Mouse (Mus musculus) kidney, postnatal 0 days (tissue): ENCODE measurements around the gene Hexim1. TPM values are rescaled to one million over a fixed set of nuclear protein-coding genes. Genes with fewer than 3 reads are reported as not detected.

Experiments
- ATAC-seq: fragments of 200-750 bp; cut with Nextera tagmentation; replicated peaks from 2 replicates; pipeline ENCODE4 v1.8.0; 2017; ENCODE audit warnings: low read depth, moderate number of reproducible peaks, moderate TSS enrichment, moderate library complexity; ENCODE audit not compliant: low FRiP score
- DNase-seq: peaks from one replicate; pipeline ENCODE4 v3.0.0-alpha.2; 2016; ENCODE audit warnings: low spot score
- H3K27ac ChIP-seq: fragments of 300-500 bp; sonication (generic); 2 replicates; pipeline ENCODE4 v1.5.1; 2014; ENCODE audit warnings: mild to moderate bottlenecking
- H3K27me3 ChIP-seq: fragments of 300-500 bp; sonication (generic); 2 replicates; pipeline ENCODE4 v1.6.1; 2014; ENCODE audit warnings: low read length, mixed read lengths; ENCODE audit not compliant: insufficient read depth
- H3K36me3 ChIP-seq: fragments of 300-500 bp; sonication (generic); 2 replicates; pipeline ENCODE4 v1.6.1; 2014; ENCODE audit warnings: low read length, mixed read lengths; ENCODE audit not compliant: insufficient read depth
- H3K4me1 ChIP-seq: fragments of 300-500 bp; sonication (generic); replicated peaks from 2 replicates; pipeline ENCODE4 v1.6.1; 2014; ENCODE audit warnings: antibody characterized with exemption, low read length, mixed read lengths; ENCODE audit not compliant: insufficient read depth
- H3K4me2 ChIP-seq: fragments of 300-500 bp; sonication (generic); 2 replicates; pipeline ENCODE4 v1.6.1; 2014; ENCODE audit warnings: mild to moderate bottlenecking, low read length, moderate library complexity, mixed read lengths
- H3K4me3 ChIP-seq: fragments of 300-500 bp; sonication (generic); replicated peaks from 2 replicates; pipeline ENCODE4 v1.5.1; 2014; ENCODE audit warnings: low read depth, low read length
- H3K9ac ChIP-seq: fragments of 300-500 bp; sonication (generic); 2 replicates; pipeline ENCODE4 v1.6.1; 2014; ENCODE audit warnings: low read depth, low read length
- H3K9me3 ChIP-seq: fragments of 300-500 bp; sonication (generic); replicated peaks from 2 replicates; pipeline ENCODE4 v1.6.1; 2016; ENCODE audit warnings: low read length, inconsistent platforms, mixed read lengths
- CTCF ChIP-seq: IDR thresholded peaks from 2 replicates; pipeline ENCODE4 v1.5.1; 2016; ENCODE audit warnings: antibody characterized with exemption, low read depth, mild to moderate bottlenecking, moderate library complexity
- WGBS: fragments of 180-500 bp; shearing (Covaris S2); extraction: QIAGEN DNeasy Blood & Tissue Kit; methylation state at CpG from one replicate; pipeline ENCODE4 v1.1.7; 2014; 5-methylcytosine and 5-hydroxymethylcytosine counted together
- polyA plus RNA-seq: library from polyadenylated mRNA; unstranded; fragments of >200 nt; fragmentation: Nextera tagmentation; extraction: Ambion mirVana; gene quantifications from 2 replicates; pipeline ENCODE4 v1.2.1, GENCODE M21; 2015

Gene Hexim1
- polyA plus RNA-seq, 1 experiment from 2014 or later, result 6.8 TPM

GRCm38 (mm10) chr11:103114270-103114943 is 1.6 kb upstream of the Hexim1 start:
- WGBS, result 86% methylated on average over 11 of the region's 11 CpGs
- Histone ChIP-seq H3K4me3 (peak overlapping the region; percentile 48), H3K4me1 (peaks cover 35% of the 10 kb centered on the region), H3K9me3 (no peaks in the 10 kb centered on the region), H3K27me3 (no peaks in the 10 kb centered on the region), H3K9ac (peak overlapping the region; percentile 74; the same call in 1 of the 2 replicates), H3K36me3 (no peaks in the 10 kb centered on the region), H3K4me2 (peak overlapping the region; percentile 58), H3K27ac (peak overlapping the region; percentile 93; the same call in 1 of the 2 replicates)
- no peak for ATAC-seq
- DNase-seq, result no peak
- TF ChIP-seq CTCF, result no peak

GRCm38 (mm10) chr11:103115163-103116007 is 646 bp upstream of the Hexim1 start:
- peak overlapping the region; percentile 58 for H3K4me2 ChIP-seq
- peak overlapping the region; percentile 74 for H3K9ac ChIP-seq
- no peak for TF ChIP-seq CTCF
- no peaks in the 10 kb centered on the region for H3K36me3 ChIP-seq
- peak overlapping the region; percentile 93 for H3K27ac ChIP-seq
- ATAC-seq, result peak; percentile 57
- WGBS, result 1% methylated on average over 34 of the region's 34 CpGs
- H3K9me3 ChIP-seq, result no peaks in the 10 kb centered on the region
- no peaks in the 10 kb centered on the region for H3K27me3 ChIP-seq
- peak overlapping the region; percentile 48 for H3K4me3 ChIP-seq
- peaks cover 35% of the 10 kb centered on the region for H3K4me1 ChIP-seq
- peak; percentile 95 for DNase-seq

- ATAC-seq, result peak; percentile 18
- 0% methylated on average over 35 of the region's 35 CpGs for WGBS
- Histone ChIP-seq H3K9me3 (no peaks in the 10 kb centered on the region), H3K27me3 (no peaks in the 10 kb centered on the region), H3K4me2 (peak overlapping the region; percentile 89), H3K4me1 (peaks cover 24% of the 10 kb centered on the region; the same call in 1 of the 2 replicates), H3K36me3 (no peaks in the 10 kb centered on the region), H3K9ac (peak overlapping the region; percentile 77), H3K4me3 (peak overlapping the region; percentile 70), H3K27ac (peak overlapping the region; percentile 90)
- DNase-seq, result peak; percentile 94
- TF ChIP-seq CTCF, result peak; percentile 74
Measured at GRCm38 (mm10) chr11:103116959-103117590, 1.0 kb downstream of the Hexim1 start.

GRCm38 (mm10) chr11:103117591-103118009 is 1.6 kb downstream of the Hexim1 start:
- peak overlapping the region; percentile 77 for H3K9ac ChIP-seq
- no peaks in the 10 kb centered on the region for H3K36me3 ChIP-seq
- DNase-seq (peak; percentile 80), ATAC-seq (no peak)
- peaks cover 19% of the 10 kb centered on the region; the same call in 1 of the 2 replicates for H3K4me1 ChIP-seq
- under 1% methylated on average over 38 of the region's 38 CpGs for WGBS
- peak overlapping the region; percentile 90 for H3K27ac ChIP-seq
- TF ChIP-seq CTCF, result no peak
- H3K9me3 ChIP-seq, result no peaks in the 10 kb centered on the region
- H3K4me3 ChIP-seq, result peak overlapping the region; percentile 70
- peak overlapping the region; percentile 89 for H3K4me2 ChIP-seq
- H3K27me3 ChIP-seq, result no peaks in the 10 kb centered on the region

GRCm38 (mm10) chr11:103118866-103119265 is 2.8 kb downstream of the Hexim1 start:
- Histone ChIP-seq H3K27ac (no peak overlapping the region), H3K36me3 (no peaks in the 10 kb centered on the region), H3K4me2 (peak overlapping the region; percentile 89), H3K9me3 (no peaks in the 10 kb centered on the region), H3K27me3 (no peaks in the 10 kb centered on the region), H3K4me1 (peaks cover 19% of the 10 kb centered on the region; the same call in 1 of the 2 replicates), H3K9ac (no peak overlapping the region), H3K4me3 (no peak overlapping the region; the same call in 1 of the 2 replicates)
- 81% methylated on average over 2 of the region's 2 CpGs for WGBS
- ATAC-seq (no peak), DNase-seq (no peak)
- no peak for TF ChIP-seq CTCF

- no peaks in the 10 kb centered on the region for H3K36me3 ChIP-seq
- ATAC-seq (no peak), DNase-seq (no peak)
- H3K4me3 ChIP-seq, result no peak overlapping the region
- H3K9ac ChIP-seq, result no peak overlapping the region
- no peak overlapping the region for H3K4me2 ChIP-seq
- peaks cover 17% of the 10 kb centered on the region; the same call in 1 of the 2 replicates for H3K4me1 ChIP-seq
- peak; percentile 18; the same call in 1 of the 2 replicates for TF ChIP-seq CTCF
- no peaks in the 10 kb centered on the region for H3K27me3 ChIP-seq
- WGBS, result 46% methylated on average over 5 of the region's 5 CpGs
- no peak overlapping the region for H3K27ac ChIP-seq
- H3K9me3 ChIP-seq, result no peaks in the 10 kb centered on the region
Measured at GRCm38 (mm10) chr11:103119609-103120008, 3.6 kb downstream of the Hexim1 start.
